Mouse (Mus musculus) kidney, adult 9 months (tissue): ENCODE results near the gene Cln6.
"Not testable (repeated sequence)": the region's sequence is repeated elsewhere in the genome, so short reads cannot be mapped to it uniquely, and the experiment has no call there.

Experiments
- DNase-seq: peaks from one replicate; pipeline ENCODE4 v3.0.0; 2022

Cln6 gene

GRCm38 (mm10) chr9:62838506-62839171 is at the start of gene Cln6:
Gene Cln6 (plus strand): TSS chr9:62838785.
- DNase-seq, result peak; percentile 84

- no peak for DNase-seq
These were observed 48.7 kb upstream of the Cln6 start for GRCm38 (mm10) chr9:62789856-62790255.

GRCm38 (mm10) chr9:62799218-62799617 is 39.4 kb upstream of the Cln6 start:
- DNase-seq, result not testable (repeated sequence)

GRCm38 (mm10) chr9:62810095-62810494 is 28.5 kb upstream of the Cln6 start:
- DNase-seq, result no peak

GRCm38 (mm10) chr9:62810543-62811515 is 27.8 kb upstream of the Cln6 start:
- DNase-seq, result no peak

- peak; percentile 92 for DNase-seq
These were observed 27.0 kb upstream of the Cln6 start, which contains the start of gene Fem1b for GRCm38 (mm10) chr9:62811516-62812121. Gene Fem1b (minus strand): TSS chr9:62811934.

GRCm38 (mm10) chr9:62812216-62813049 is 26.2 kb upstream of the Cln6 start:
- peak; percentile 22 for DNase-seq

- DNase-seq, result no peak
These were observed 23.8 kb upstream of the Cln6 start for GRCm38 (mm10) chr9:62814751-62815150.

GRCm38 (mm10) chr9:62816323-62817098 is 22.1 kb upstream of the Cln6 start:
- no peak for DNase-seq

- no peak for DNase-seq
These were observed 21.4 kb upstream of the Cln6 start for GRCm38 (mm10) chr9:62817099-62817571.

GRCm38 (mm10) chr9:62817828-62818614 is 20.6 kb upstream of the Cln6 start:
- no peak for DNase-seq

GRCm38 (mm10) chr9:62819494-62819893 is 19.1 kb upstream of the Cln6 start:
- no peak for DNase-seq

- DNase-seq, result not testable (repeated sequence)
These were observed 18.7 kb upstream of the Cln6 start for GRCm38 (mm10) chr9:62819910-62820309.

GRCm38 (mm10) chr9:62820829-62821228 is 17.8 kb upstream of the Cln6 start:
- DNase-seq, result no peak

- no peak for DNase-seq
These were observed 16.8 kb upstream of the Cln6 start for GRCm38 (mm10) chr9:62821811-62822210.

- no peak for DNase-seq
These were observed 12.7 kb upstream of the Cln6 start for GRCm38 (mm10) chr9:62825791-62826393.

- no peak for DNase-seq
These were observed 12.1 kb upstream of the Cln6 start for GRCm38 (mm10) chr9:62826456-62826855.

- DNase-seq, result peak; percentile 48
These were observed 10.5 kb upstream of the Cln6 start for GRCm38 (mm10) chr9:62827939-62828652.

- peak; percentile 99 for DNase-seq
These were observed 9.9 kb upstream of the Cln6 start for GRCm38 (mm10) chr9:62828662-62829086.
